Mouse (Mus musculus) neural tube, embryonic 14.5 days (tissue): ENCODE measurements at regions not wholly inside any gene's neighbourhood (a gene's known extent, or its start where the extent isn't known, plus 50 kb on each side); places are given as distances from the start of the nearest gene placed in this dataset.
A peak's percentile ranks its signal among the peaks of the same experiment; 100 is the strongest.

Experiments
- ATAC-seq: fragments of 200-750 bp; cut with Nextera tagmentation; 2 replicates; pipeline ENCODE4 v1.8.0; 2017; ENCODE audit warnings: low read depth, mild to moderate bottlenecking, moderate TSS enrichment, moderate library complexity
- H3K27ac ChIP-seq: fragments of 300-500 bp; sonication (generic); 2 replicates; pipeline ENCODE4 v1.5.1; 2014; ENCODE audit warnings: low read depth, mild to moderate bottlenecking, control low read depth, low read length, moderate library complexity, mixed read lengths
- H3K27me3 ChIP-seq: fragments of 300-500 bp; sonication (generic); 2 replicates; pipeline ENCODE4 v1.6.1; 2014; ENCODE audit warnings: low read length; ENCODE audit not compliant: control insufficient read depth, insufficient read depth
- H3K36me3 ChIP-seq: fragments of 300-500 bp; sonication (generic); 2 replicates; pipeline ENCODE4 v1.6.1; 2014; ENCODE audit warnings: low read length, mixed read lengths; ENCODE audit not compliant: control insufficient read depth, insufficient read depth
- H3K4me1 ChIP-seq: fragments of 300-500 bp; sonication (generic); 2 replicates; pipeline ENCODE4 v1.6.1; 2014; ENCODE audit warnings: low read length; ENCODE audit not compliant: control insufficient read depth, insufficient read depth
- H3K4me2 ChIP-seq: fragments of 300-500 bp; sonication (generic); 2 replicates; pipeline ENCODE4 v1.6.1; 2014; ENCODE audit warnings: mild to moderate bottlenecking, low read depth, low read length, control low read depth
- H3K4me3 ChIP-seq: fragments of 300-500 bp; sonication (generic); 2 replicates; pipeline ENCODE4 v1.5.1; 2014; ENCODE audit warnings: low read depth, low read length, control low read depth, mixed read lengths
- H3K9ac ChIP-seq: fragments of 300-500 bp; sonication (generic); replicated peaks from 2 replicates; pipeline ENCODE4 v1.6.1; 2014; ENCODE audit warnings: low read depth, mild to moderate bottlenecking, control low read depth, low read length, mixed read lengths
- H3K9me3 ChIP-seq: fragments of 300-500 bp; sonication (generic); 2 replicates; pipeline ENCODE4 v1.6.1; 2016; ENCODE audit warnings: low read length; ENCODE audit not compliant: control insufficient read depth
- WGBS: fragments of 180-500 bp; shearing (Covaris S2); extraction: QIAGEN DNeasy Blood & Tissue Kit; methylation state at CpG from one replicate; pipeline ENCODE4 v1.1.7; 2014; 5-methylcytosine and 5-hydroxymethylcytosine counted together

GRCm38 (mm10) chr11:38938124-38938883 is 1702.5 kb upstream of the Tenm2 start:
- H3K36me3 ChIP-seq = no peaks in the 10 kb centered on the region
- H3K9me3 ChIP-seq = no peaks in the 10 kb centered on the region
- 40% methylated on average over 9 of the region's 9 CpGs for WGBS
- H3K27ac ChIP-seq = no peak overlapping the region
- H3K4me1 ChIP-seq = no peaks in the 10 kb centered on the region
- no peak overlapping the region for H3K4me3 ChIP-seq
- ATAC-seq = no peak
- H3K4me2 ChIP-seq = peak overlapping the region; percentile 29; the same call in 1 of the 2 replicates
- H3K9ac ChIP-seq = no peak overlapping the region
- no peaks in the 10 kb centered on the region for H3K27me3 ChIP-seq
